Mouse (Mus musculus) lung, embryonic 15.5 days (tissue): ENCODE measurements around the gene Lce3a. TPM values are rescaled to one million over a fixed set of nuclear protein-coding genes. Genes with fewer than 3 reads are reported as not detected.

Experiments
- polyA plus RNA-seq: library from polyadenylated mRNA; unstranded; fragments of >200 nt; fragmentation: Nextera tagmentation; extraction: Ambion mirVana; gene quantifications from 2 replicates; pipeline ENCODE4 v1.2.1, GENCODE M21; 2015

The Lce3a gene
- polyA plus RNA-seq, 1 experiment from 2014 or later = not detected

Other genes starting within 250 kb of the Lce3a start
- not detected in 2 replicates for gene Lce1c, start 247.0 kb downstream of the Lce3a start, polyA plus RNA-seq
- not detected in 2 replicates for gene Lce1d, start 239.0 kb downstream of the Lce3a start, polyA plus RNA-seq
- not detected in 2 replicates for gene Lce1e, start 217.2 kb downstream of the Lce3a start, polyA plus RNA-seq
- gene Lce1f, start 205.9 kb downstream of the Lce3a start, polyA plus RNA-seq = not detected in 2 replicates
- gene Gm38119, start 187.1 kb downstream of the Lce3a start, polyA plus RNA-seq = not detected in 2 replicates
- not detected in 2 replicates for gene Lce1g, start 173.9 kb downstream of the Lce3a start, polyA plus RNA-seq
- not detected in 2 replicates for gene Lce1h, start 161.2 kb downstream of the Lce3a start, polyA plus RNA-seq
- not detected in 2 replicates for gene Lce1i, start 147.3 kb downstream of the Lce3a start, polyA plus RNA-seq
- gene Lce1j, start 135.7 kb downstream of the Lce3a start, polyA plus RNA-seq = not detected in 2 replicates
- gene Lce1k, start 118.3 kb downstream of the Lce3a start, polyA plus RNA-seq = not detected in 2 replicates
- not detected in 2 replicates for gene Kprp, start 99.0 kb downstream of the Lce3a start, polyA plus RNA-seq
- gene Lce1l, start 74.9 kb downstream of the Lce3a start, polyA plus RNA-seq = not detected in 2 replicates
- not detected in 2 replicates for gene 2310050C09Rik, start 56.0 kb downstream of the Lce3a start, polyA plus RNA-seq
- not detected in 2 replicates for gene Lce3b, start 6.7 kb upstream of the Lce3a start, polyA plus RNA-seq
- not detected in 2 replicates for gene Lce3c, start 18.3 kb upstream of the Lce3a start, polyA plus RNA-seq
- gene Lce3d, start 31.2 kb upstream of the Lce3a start, polyA plus RNA-seq = not detected in 2 replicates
- gene Lce3e, start 40.8 kb upstream of the Lce3a start, polyA plus RNA-seq = not detected in 2 replicates
- gene Lce3f, start 66.0 kb upstream of the Lce3a start, polyA plus RNA-seq = not detected in 2 replicates
- gene Crct1, start 89.5 kb upstream of the Lce3a start, polyA plus RNA-seq = not detected in 2 replicates
- gene Lce1m, start 92.8 kb upstream of the Lce3a start, polyA plus RNA-seq = not detected in 2 replicates
- not detected in 2 replicates for gene Gm4858, start 142.6 kb upstream of the Lce3a start, polyA plus RNA-seq
- not detected in 2 replicates for gene Crnn, start 218.6 kb upstream of the Lce3a start, polyA plus RNA-seq